Mouse (Mus musculus) heart, adult 11 months (tissue): ENCODE measurements at regions not wholly inside any gene's neighbourhood (a gene's known extent, or its start where the extent isn't known, plus 50 kb on each side); places are given as distances from the start of the nearest gene placed in this dataset.

ENCODE experiments used
- DNase-seq: peaks from one replicate; pipeline ENCODE4 v3.0.0; 2022

- no peak for DNase-seq
Measured at GRCm38 (mm10) chr7:67895166-67895565, 57.5 kb upstream of the Igf1r start.

- no peak for DNase-seq
Measured at GRCm38 (mm10) chr7:67892917-67893316, 59.7 kb upstream of the Igf1r start.

DNA sequence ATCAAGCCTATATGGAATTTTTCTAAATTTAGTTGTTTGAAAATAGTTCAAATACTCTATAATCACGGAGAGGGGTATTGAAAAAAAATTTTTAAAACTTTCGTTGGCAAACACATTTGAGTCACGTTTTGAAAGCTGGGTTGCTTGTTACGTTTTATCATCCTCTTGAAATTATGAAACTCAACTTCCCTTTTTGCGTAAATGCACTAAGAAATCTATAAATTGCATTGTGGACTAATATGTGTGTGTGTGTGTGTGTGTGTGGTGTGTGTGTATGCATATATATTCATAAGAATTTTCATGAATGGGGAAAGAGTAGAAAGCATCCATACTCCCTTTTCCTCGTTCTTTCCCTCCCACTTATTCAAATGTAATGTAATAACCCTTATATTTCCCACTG lies 69.6 kb upstream of the Igf1r start:
- DNase-seq, result no peak

GRCm38 (mm10) chr7:67882606-67883005 lies 70.0 kb upstream of the Igf1r start:
- no peak for DNase-seq

DNA sequence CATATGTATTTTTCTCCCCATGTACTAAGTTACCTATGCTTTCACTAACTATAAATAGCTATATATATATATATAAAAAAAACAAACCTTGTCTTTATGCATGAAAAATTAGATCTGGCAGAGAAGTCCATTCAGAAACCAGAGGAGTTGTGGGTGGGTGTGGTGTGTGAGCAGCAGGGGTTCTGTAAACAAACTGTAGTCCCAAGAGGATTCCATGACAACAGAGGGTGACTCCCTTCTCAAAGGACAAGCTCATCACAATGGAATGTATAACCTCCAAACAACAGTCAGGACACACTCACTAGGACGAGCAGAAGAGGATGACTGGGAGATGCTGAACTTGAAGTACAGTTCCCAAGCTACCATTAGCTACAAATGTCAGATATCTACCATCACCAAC lies 74.4 kb upstream of the Igf1r start:
- no peak for DNase-seq

GRCm38 (mm10) chr7:67877587-67877986 lies 75.0 kb upstream of the Igf1r start:
- no peak for DNase-seq

- DNase-seq, result peak; percentile 72
Measured at GRCm38 (mm10) chr7:67854080-67855022, 94.8 kb upstream of the Synm start.

DNA sequence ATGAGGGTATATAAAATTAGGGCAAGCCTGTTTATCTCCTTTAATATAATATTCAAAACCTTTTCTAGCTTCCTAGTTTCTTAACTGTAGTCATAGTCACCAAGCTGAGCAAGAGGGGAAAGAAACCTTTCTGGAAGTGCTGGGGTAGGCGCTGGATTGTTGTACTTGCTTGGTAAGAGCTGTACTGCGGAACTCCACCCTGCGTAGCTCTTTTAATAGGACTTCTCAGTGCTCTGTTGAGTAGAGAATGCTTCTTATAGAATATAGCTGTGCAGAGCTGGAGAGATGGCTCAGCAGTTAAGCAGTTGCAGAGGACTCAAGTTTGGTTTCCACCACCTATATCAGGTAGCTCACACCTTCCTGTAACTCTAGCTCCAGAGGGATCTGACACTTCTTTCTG lies 93.3 kb upstream of the Synm start:
- no peak for DNase-seq

DNA sequence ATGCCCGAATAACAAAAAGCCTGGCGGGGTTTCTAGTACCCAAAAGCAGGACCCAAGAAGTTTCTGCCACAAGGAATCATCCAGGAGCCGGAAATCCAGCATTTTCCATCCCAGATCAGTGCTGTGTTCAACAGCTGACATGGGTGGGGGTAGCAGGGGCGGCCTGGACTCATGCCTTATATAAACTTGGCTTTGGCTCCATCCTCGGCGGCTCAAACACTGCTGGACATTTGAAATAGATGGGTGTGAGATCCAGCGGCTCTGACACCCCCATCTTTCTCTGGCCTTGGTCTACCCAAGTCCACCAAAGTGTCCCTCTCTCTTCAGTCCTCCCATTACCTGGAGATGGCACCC lies 89.9 kb upstream of the Synm start:
- DNase-seq, result no peak

- DNase-seq, result peak; percentile 97
Measured at GRCm38 (mm10) chr7:67848589-67849508, 89.3 kb upstream of the Synm start.

- DNase-seq, result peak; percentile 85
Measured at GRCm38 (mm10) chr7:67846796-67847195, 87.3 kb upstream of the Synm start.

- peak; percentile 63 for DNase-seq
Measured at GRCm38 (mm10) chr7:67836984-67837383, 77.4 kb upstream of the Synm start.

DNA sequence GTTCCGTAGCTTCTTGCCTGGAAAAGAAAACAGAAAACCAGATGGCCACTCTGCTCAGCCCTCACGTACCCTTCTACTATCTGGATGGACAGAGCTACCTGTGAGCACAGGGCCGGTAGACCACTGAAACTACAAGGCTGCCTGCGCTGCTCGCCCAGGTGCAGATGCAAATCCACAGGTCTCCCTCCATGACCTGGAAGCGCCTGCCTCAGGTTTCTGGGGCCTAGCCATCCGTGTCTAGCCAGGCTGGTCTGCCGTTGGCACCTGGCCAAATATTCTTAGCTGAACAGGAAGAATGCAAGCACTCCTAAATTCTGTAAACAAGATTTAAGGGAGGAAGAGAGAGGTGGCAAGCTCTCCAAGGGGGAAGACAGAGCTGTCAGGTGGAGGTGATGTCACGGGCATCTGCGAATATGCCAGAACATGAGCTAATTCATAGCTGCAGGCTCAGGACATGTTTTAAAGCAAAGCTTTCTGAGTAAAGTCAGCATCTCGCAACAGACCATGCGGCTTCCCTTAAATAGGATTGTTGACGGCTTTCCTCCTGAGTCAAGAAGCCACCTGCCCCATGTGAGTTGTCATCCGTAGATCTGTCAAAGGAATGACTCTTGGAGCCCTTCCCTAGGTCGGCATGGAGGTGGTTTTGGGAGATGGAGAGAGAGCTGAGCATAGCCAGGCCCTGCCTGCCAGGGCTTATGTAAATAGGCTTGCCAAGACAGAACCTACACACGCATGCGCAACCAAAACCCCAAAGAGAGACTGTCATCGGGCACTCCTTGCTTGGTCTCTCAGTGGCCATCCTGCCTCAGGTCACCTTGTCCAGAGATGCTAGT lies 76.8 kb upstream of the Synm start:
- peak; percentile 83 for DNase-seq

- peak; percentile 68 for DNase-seq
Measured at GRCm38 (mm10) chr7:67831738-67832137, 72.2 kb upstream of the Synm start.

- DNase-seq, result peak; percentile 51
Measured at GRCm38 (mm10) chr7:67827386-67827785, 67.8 kb upstream of the Synm start.

DNA sequence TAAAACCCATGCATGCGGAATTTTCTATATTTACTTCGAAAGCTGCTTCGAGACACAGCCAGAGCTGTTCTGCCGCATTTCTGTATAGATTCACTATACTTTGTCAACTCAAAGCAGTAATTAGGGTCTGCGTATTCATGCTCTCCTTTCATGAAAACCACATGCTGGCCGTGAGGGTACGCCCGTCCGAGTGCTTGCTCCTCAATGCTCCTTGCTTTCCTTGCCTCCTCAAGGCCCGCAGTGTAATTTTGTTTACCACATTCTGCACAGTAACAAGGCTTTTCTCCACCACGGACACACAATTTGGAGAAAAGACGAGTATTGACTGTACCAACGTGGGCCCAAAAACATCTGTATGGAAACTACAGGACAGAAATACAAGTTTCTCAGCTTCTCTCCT lies 67.4 kb upstream of the Synm start:
- peak; percentile 17 for DNase-seq

DNA sequence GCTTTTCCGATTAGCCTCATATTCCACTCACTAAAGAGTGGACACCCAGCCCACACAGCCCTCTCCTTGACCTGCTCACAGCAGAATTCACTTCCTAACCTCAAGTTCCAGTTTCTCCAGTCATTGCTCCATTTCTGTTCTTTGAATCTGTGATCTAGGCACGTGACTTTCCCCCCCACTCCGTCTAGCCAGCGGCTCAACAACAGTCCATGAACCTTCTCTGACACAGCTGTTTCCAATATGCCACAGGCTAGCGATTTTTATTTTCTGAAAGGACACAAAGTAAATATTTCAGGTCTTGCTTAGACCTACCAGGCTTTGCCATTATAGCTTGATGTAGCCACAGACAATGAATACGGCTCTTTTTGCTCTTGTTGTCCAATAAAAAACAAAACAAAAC lies 66.8 kb upstream of the Synm start:
- DNase-seq, result no peak

DNA sequence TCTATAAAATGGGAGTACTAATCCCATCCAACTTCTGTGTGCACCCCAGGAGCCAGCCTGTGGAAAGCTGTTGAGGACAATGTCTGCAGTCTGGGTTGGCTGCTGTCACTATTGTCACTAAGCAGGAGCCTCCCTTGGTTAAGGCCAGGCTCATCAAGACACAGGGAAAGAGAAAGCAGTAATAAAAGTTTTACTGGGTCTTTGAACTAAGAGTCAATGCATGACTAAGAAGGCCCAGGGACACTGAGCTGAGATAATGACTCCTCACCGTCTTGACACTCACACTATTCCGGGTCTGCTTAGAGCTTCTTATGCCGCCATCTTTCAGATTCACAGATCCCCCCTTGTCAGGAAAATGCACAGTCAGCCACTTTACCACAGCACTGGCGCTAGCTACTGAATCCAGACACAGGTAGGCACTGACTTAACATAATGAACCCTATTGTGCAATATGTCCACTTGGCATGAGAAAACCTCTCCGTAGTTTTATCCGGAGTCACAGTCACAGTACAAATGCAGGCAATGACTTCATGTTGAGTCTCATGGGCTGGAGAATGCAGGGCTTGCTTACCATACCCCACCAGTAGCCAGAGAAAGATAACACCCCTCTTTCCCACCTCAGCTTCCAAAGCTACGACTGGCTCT lies 66.2 kb upstream of the Synm start:
- DNase-seq, result peak; percentile 77

- peak; percentile 30 for DNase-seq
Measured at GRCm38 (mm10) chr7:67823943-67824645, 64.6 kb upstream of the Synm start.

DNA sequence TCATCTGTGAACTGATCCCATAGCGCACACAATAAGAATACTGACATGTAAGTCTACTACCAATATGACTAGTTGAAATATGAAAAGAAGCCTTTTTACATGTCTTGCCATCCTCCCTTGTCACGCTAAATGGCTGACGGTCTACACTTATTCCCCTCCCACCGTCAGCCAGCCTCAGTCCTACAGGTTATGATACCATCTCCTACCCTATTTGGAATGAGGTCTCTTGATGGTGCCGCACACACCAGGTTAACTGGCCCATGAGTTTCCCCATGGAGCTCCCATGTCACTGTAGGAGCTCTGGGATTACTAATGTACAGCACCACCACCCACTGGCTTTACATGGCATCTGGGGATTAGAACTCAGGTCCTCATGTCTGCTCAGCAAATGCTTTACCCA lies 60.0 kb upstream of the Synm start:
- peak; percentile 78 for DNase-seq

GRCm38 (mm10) chr7:67817556-67817955 lies 58.0 kb upstream of the Synm start:
- peak; percentile 53 for DNase-seq

DNA sequence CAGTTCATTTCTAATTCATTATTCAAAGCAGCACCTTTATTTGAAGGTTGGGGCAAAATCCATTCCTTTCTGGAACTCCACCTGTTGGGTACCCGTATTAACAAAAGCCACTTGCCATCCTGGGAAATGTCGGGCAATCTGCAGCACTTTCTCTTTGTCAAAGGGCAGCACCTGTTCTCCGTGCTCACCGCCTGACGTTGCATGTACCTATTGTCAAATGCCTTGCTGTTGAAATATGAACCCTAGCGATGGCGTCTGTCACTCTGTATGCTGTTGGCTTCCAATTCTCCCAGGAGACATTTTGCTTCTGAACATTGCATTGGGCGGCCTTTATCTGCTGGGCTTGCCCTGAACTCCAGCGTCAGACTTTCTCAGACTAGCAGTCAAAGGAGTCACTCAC lies 55.3 kb upstream of the Synm start:
- DNase-seq, result no peak
